Mouse (Mus musculus): ENCODE measurements around the gene Zbtb17.

- TF ChIP-seq POLR2AphosphoS2 (IDR thresholded peaks at IDR 0.05; ENCODE audit: insufficient read length, low read depth): no peak
- no peak for TF ChIP-seq MAX (IDR thresholded peaks at IDR 0.05; ENCODE audit: low read depth)
- TF ChIP-seq POLR2A (IDR thresholded peaks at IDR 0.05; ENCODE audit: insufficient read length, low read depth): no peak
- TF ChIP-seq SRF (IDR thresholded peaks at IDR 0.05; ENCODE audit: control insufficient read depth, insufficient read length, low read depth): no peak
- TF ChIP-seq USF1 (IDR thresholded peaks at IDR 0.05; ENCODE audit: low read depth): no peak
- no peak for TF ChIP-seq TCF12 (IDR thresholded peaks at IDR 0.05; ENCODE audit: insufficient read depth, poor library complexity, severe bottlenecking)
- TF ChIP-seq E2F4 (IDR thresholded peaks at IDR 0.05; ENCODE audit: insufficient read depth): no peak
- no peak for TF ChIP-seq TCF3 (IDR thresholded peaks at IDR 0.05; ENCODE audit: insufficient read length, low read depth)
- no peak for TF ChIP-seq REST (IDR thresholded peaks at IDR 0.05; ENCODE audit: insufficient read depth, insufficient read length)
- no peak for TF ChIP-seq MYOD1 (IDR thresholded peaks at IDR 0.05; ENCODE audit: control insufficient read depth in 1 of 3, insufficient read length in 2 of 3, low read depth in 2 of 3)
- TF ChIP-seq MYOG (IDR thresholded peaks at IDR 0.05; ENCODE audit: control insufficient read depth in 1 of 3, insufficient read depth in 1 of 3, insufficient read length in 2 of 3, low read depth in 2 of 3): no peak
Measured at GRCm38 (mm10) chr4:141455526-141455925, 11.1 kb downstream of the Zbtb17 start.
